Mouse (Mus musculus): ENCODE data around the gene Hps1.

DNA sequence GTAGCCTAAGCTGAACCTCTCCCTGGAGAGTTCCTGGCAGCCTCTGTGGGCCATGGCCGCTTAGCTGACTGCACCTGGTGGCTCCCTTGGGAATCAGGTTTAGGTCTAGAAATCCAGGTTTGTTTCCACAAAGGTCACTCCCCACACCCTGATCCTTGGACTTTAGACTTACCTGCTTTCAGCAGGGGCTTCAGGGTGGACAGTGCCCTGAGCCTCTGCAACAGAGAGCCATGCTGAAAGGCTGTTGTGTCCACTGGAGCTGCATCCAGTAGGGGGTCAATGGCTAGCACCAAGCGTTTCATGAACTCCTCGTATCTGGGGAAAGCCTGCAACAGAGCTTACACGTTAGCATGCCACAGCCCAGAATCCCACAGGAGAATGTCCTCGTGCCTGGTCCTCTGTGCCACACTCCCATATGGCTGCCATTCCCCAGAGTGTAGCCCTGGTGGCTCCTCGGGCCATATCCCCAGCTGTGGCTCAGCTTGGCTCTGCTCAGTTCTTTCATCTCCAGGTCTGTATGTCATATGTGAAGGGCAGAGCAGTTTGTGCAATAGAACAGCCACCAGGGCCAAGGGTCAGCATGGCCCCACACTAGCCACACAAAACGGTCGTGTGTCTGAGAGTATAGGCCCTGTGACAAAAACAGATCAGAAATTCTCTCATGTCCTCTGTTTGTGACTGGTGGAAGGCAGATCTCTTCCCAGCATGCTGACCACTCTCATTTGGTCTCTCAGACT, 39.4 kb downstream of the Hps1 start:
- no peak for TF ChIP-seq CTCF (IDR thresholded peaks at IDR 0.05; ENCODE audit: control insufficient read depth, insufficient read depth, insufficient replicate concordance, low read depth, low read length)
- TF ChIP-seq POLR2A (IDR thresholded peaks at IDR 0.05; ENCODE audit: control insufficient read depth, low read depth, low read length), result no peak
